In genomic region chr17:49519576-49520247, GRCm38 (mm10) we compare ENCODE assay signal across 15 mouse cellular contexts. TPM values are rescaled to one million over a fixed set of nuclear protein-coding genes. Genes with fewer than 3 reads are reported as not detected.
DNase-seq lines count a peak whose midpoint lies in the region; ATAC-seq and TF ChIP-seq lines count a peak whose summit lies in the region.
"Had no signal": no experiment of that assay in that cellular context is flagged by ENCODE, and none has a peak within 500 bp of the region (broad histone marks: within the 10 kb centered on the region; RNA-seq: fewer than 3 reads in every experiment).

No protein-coding gene starts in this region.

- 55% methylated on average over 7 of the region's 7 CpGs for WGBS in forebrain, embryonic 15.5 days
- 81% methylated on average over 7 of the region's 7 CpGs for WGBS in forebrain, embryonic 11.5 days
- 77% methylated on average over 7 of the region's 7 CpGs for WGBS in hindbrain, embryonic 14.5 days
- WGBS in hindbrain, embryonic 12.5 days, result 72% methylated on average over 7 of the region's 7 CpGs
- WGBS in forebrain, postnatal 0 days, result 59% methylated on average over 7 of the region's 7 CpGs

- peaks cover 9% of the 10 kb centered on the region; the same call in 1 of the 2 replicates for H3K4me1 ChIP-seq in forebrain, embryonic 15.5 days
- H3K4me1 ChIP-seq in forebrain, embryonic 11.5 days (replicated peaks; ENCODE audit: control insufficient read depth, insufficient read depth, low read length), result no peaks in the 10 kb centered on the region
- no peaks in the 10 kb centered on the region for H3K4me1 ChIP-seq in hindbrain, embryonic 14.5 days (replicated peaks; ENCODE audit: control insufficient read depth, insufficient read depth, low read length)
- peaks cover 10% of the 10 kb centered on the region for H3K4me1 ChIP-seq in hindbrain, embryonic 12.5 days
- H3K4me1 ChIP-seq in forebrain, postnatal 0 days (ENCODE audit: insufficient read depth), result no peaks in the 10 kb centered on the region

- no peak overlapping the region for H3K4me2 ChIP-seq in forebrain, embryonic 15.5 days (replicated peaks)
- no peak overlapping the region for H3K4me2 ChIP-seq in forebrain, embryonic 11.5 days (ENCODE audit: low read depth, low read length, severe bottlenecking)
- no peak overlapping the region for H3K4me2 ChIP-seq in hindbrain, embryonic 14.5 days (replicated peaks)
- H3K4me2 ChIP-seq in hindbrain, embryonic 12.5 days (replicated peaks), result no peak overlapping the region
- H3K4me2 ChIP-seq in forebrain, postnatal 0 days (ENCODE audit: low read depth), result no peak overlapping the region
- H3K4me2 ChIP-seq: lung, embryonic 14.5 days; midbrain, embryonic 12.5 days; stomach, embryonic 15.5 days had no signal

- H3K27me3 ChIP-seq in forebrain, embryonic 15.5 days, result no peaks in the 10 kb centered on the region
- no peaks in the 10 kb centered on the region for H3K27me3 ChIP-seq in forebrain, embryonic 11.5 days (ENCODE audit: control insufficient read depth, insufficient read depth, low read length)
- H3K27me3 ChIP-seq in hindbrain, embryonic 14.5 days (ENCODE audit: control insufficient read depth, insufficient read depth, low read length), result no peaks in the 10 kb centered on the region
- no peaks in the 10 kb centered on the region for H3K27me3 ChIP-seq in hindbrain, embryonic 12.5 days
- H3K27me3 ChIP-seq in Patski, result no peaks in the 10 kb centered on the region
- no peaks in the 10 kb centered on the region for H3K27me3 ChIP-seq in forebrain, postnatal 0 days (ENCODE audit: insufficient read depth, low read length)
- H3K27me3 ChIP-seq: midbrain, embryonic 12.5 days; stomach, embryonic 15.5 days had no signal

- CTCF ChIA-PET in Patski (lab: Charles Lee), result no interaction called here

- H3K4me3 ChIP-seq in forebrain, embryonic 15.5 days, result no peak overlapping the region
- no peak overlapping the region for H3K4me3 ChIP-seq in forebrain, embryonic 11.5 days (ENCODE audit: low read depth, low read length)
- no peak overlapping the region for H3K4me3 ChIP-seq in hindbrain, embryonic 14.5 days (replicated peaks; ENCODE audit: low read length)
- H3K4me3 ChIP-seq in hindbrain, embryonic 12.5 days, result no peak overlapping the region
- no peak overlapping the region for H3K4me3 ChIP-seq in forebrain, postnatal 0 days (ENCODE audit: low read depth, low read length)
- H3K4me3 ChIP-seq: erythroblast, embryonic 14.5 days; midbrain, embryonic 12.5 days; stomach, embryonic 15.5 days had no signal

- no peaks in the 10 kb centered on the region for H3K36me3 ChIP-seq in forebrain, embryonic 15.5 days
- H3K36me3 ChIP-seq in forebrain, embryonic 11.5 days (ENCODE audit: control insufficient read depth, insufficient read depth, low read length), result no peaks in the 10 kb centered on the region
- no peaks in the 10 kb centered on the region for H3K36me3 ChIP-seq in hindbrain, embryonic 14.5 days (replicated peaks; ENCODE audit: control insufficient read depth, insufficient read depth)
- H3K36me3 ChIP-seq in hindbrain, embryonic 12.5 days, result no peaks in the 10 kb centered on the region
- H3K36me3 ChIP-seq in forebrain, postnatal 0 days (ENCODE audit: insufficient read depth), result no peaks in the 10 kb centered on the region
- H3K36me3 ChIP-seq: midbrain, embryonic 12.5 days; stomach, embryonic 15.5 days had no signal

- no peak for TF ChIP-seq CTCF in Patski (IDR thresholded peaks at IDR 0.05)
- TF ChIP-seq CTCF in forebrain, postnatal 0 days (IDR thresholded peaks at IDR 0.05; ENCODE audit: low read depth), result no peak

- POLR2A ChIA-PET in Patski (lab: Charles Lee), result no interaction called here

- peak; percentile 45 for ATAC-seq in forebrain, embryonic 15.5 days (replicated peaks)
- no peak for ATAC-seq in forebrain, embryonic 11.5 days (replicated peaks; ENCODE audit: low FRiP score)
- peak; percentile 48; the same call in 1 of the 2 replicates for ATAC-seq in hindbrain, embryonic 14.5 days (ENCODE audit: low FRiP score)
- ATAC-seq in hindbrain, embryonic 12.5 days (ENCODE audit: low FRiP score), result no peak
- ATAC-seq in Patski, result peak; percentile 27
- peak; percentile 59 for ATAC-seq in forebrain, postnatal 0 days

- in situ Hi-C loops in Patski (cut with MboI; ENCODE audit: low pct_unique_long_range_greater_than_20kb), result no loop called here

- no peaks in the 10 kb centered on the region for H3K9me3 ChIP-seq in forebrain, embryonic 15.5 days
- H3K9me3 ChIP-seq in forebrain, embryonic 11.5 days (ENCODE audit: control insufficient read depth, low read length), result no peaks in the 10 kb centered on the region
- H3K9me3 ChIP-seq in hindbrain, embryonic 14.5 days (ENCODE audit: control insufficient read depth, low read length), result no peaks in the 10 kb centered on the region
- H3K9me3 ChIP-seq in hindbrain, embryonic 12.5 days (replicated peaks), result no peaks in the 10 kb centered on the region
- H3K9me3 ChIP-seq in forebrain, postnatal 0 days (ENCODE audit: low read length), result no peaks in the 10 kb centered on the region
- H3K9me3 ChIP-seq: midbrain, embryonic 12.5 days; stomach, embryonic 15.5 days had no signal

- no peak for DNase-seq in forebrain, embryonic 11.5 days (ENCODE audit: low spot score)
- DNase-seq in hindbrain, embryonic 14.5 days (ENCODE audit: low spot score), result no peak
- no peak for DNase-seq in Patski (ENCODE audit: low read depth, low spot score)
- no peak for DNase-seq in forebrain, postnatal 0 days
- no peak for DNase-seq in natural killer cell, adult 2 months (ENCODE audit: low spot score in 2 of 2)
- no peak for DNase-seq in ovary, adult 18-20 months (ENCODE audit: low spot score)
- DNase-seq: kidney, adult 18-20 months; lung, embryonic 14.5 days; thymus, postnatal 36 days had no signal

- H3K27ac ChIP-seq in forebrain, embryonic 15.5 days (replicated peaks), result no peak overlapping the region
- H3K27ac ChIP-seq in forebrain, embryonic 11.5 days (ENCODE audit: low read depth, low read length), result no peak overlapping the region
- H3K27ac ChIP-seq in hindbrain, embryonic 14.5 days, result peak overlapping the region; percentile 66
- no peak overlapping the region for H3K27ac ChIP-seq in hindbrain, embryonic 12.5 days
- H3K27ac ChIP-seq in forebrain, postnatal 0 days (ENCODE audit: low read depth, low read length), result peak overlapping the region; percentile 66
- H3K27ac ChIP-seq: midbrain, embryonic 12.5 days; stomach, embryonic 15.5 days had no signal

- no peak overlapping the region for H3K9ac ChIP-seq in forebrain, embryonic 15.5 days (replicated peaks)
- no peak overlapping the region for H3K9ac ChIP-seq in forebrain, embryonic 11.5 days (ENCODE audit: low read length)
- no peak overlapping the region for H3K9ac ChIP-seq in hindbrain, embryonic 14.5 days
- no peak overlapping the region for H3K9ac ChIP-seq in hindbrain, embryonic 12.5 days
- H3K9ac ChIP-seq in forebrain, postnatal 0 days, result no peak overlapping the region
- H3K9ac ChIP-seq: lung, embryonic 14.5 days; midbrain, embryonic 12.5 days; stomach, embryonic 15.5 days had no signal

RNA-seq across cellular contexts. Expression of gene Daam2, which starts 44.4 kb away (rescaled TPM):
- polyA plus RNA-seq in forebrain, embryonic 15.5 days (2015; fragmentation: Nextera tagmentation; extraction: Ambion mirVana), result 1.7 and 2.0 TPM in 2 replicates
- 1.5 and 1.9 TPM in 2 replicates for polyA plus RNA-seq in forebrain, embryonic 11.5 days (2014; fragmentation: Nextera tagmentation; extraction: Ambion mirVana)
- polyA plus RNA-seq in hindbrain, embryonic 14.5 days (2014; fragmentation: Nextera tagmentation; extraction: Ambion mirVana), result 3.1 and 3.2 TPM in 2 replicates
- polyA plus RNA-seq in hindbrain, embryonic 12.5 days (2016; fragmentation: Nextera tagmentation; extraction: Ambion mirVana), result 5.3 and 6.1 TPM in 2 replicates
- polyA plus RNA-seq in Patski (2021), result 2.4 TPM
- 7.2 and 10.3 TPM in 2 replicates for total RNA-seq in forebrain, postnatal 0 days (2014; rRNA removed)
- 0.77 and 1.8 TPM in 2 replicates for polyA plus RNA-seq in forebrain, postnatal 0 days (2015; fragmentation: Nextera tagmentation; extraction: Ambion mirVana)
- total RNA-seq: neutrophil, adult 5-6 weeks had no signal
- polyA plus RNA-seq: erythroblast, embryonic 14.5 days had no signal

Comparison
In these comparisons a context has a peak if more than half of its experiments do, and no peak if none do; other contexts are left out.
1. ATAC-seq: peak in forebrain, embryonic 15.5 days (single experiment), hindbrain, embryonic 14.5 days (single experiment), Patski (single experiment) and forebrain, postnatal 0 days (single experiment); none in forebrain, embryonic 11.5 days (single experiment) and hindbrain, embryonic 12.5 days (single experiment).
2. H3K27ac ChIP-seq: peak in hindbrain, embryonic 14.5 days (single experiment) and forebrain, postnatal 0 days (single experiment); none in forebrain, embryonic 15.5 days (single experiment), forebrain, embryonic 11.5 days (single experiment) and hindbrain, embryonic 12.5 days (single experiment).